Mouse (Mus musculus) granulocyte monocyte progenitor cell, adult 5-6 weeks (primary cell): Measurements from ENCODE around the gene Zfyve1. TPM values are rescaled to one million over a fixed set of nuclear protein-coding genes. Genes with fewer than 3 reads are reported as not detected.
"Not testable (repeated sequence)": the region's sequence is repeated elsewhere in the genome, so short reads cannot be mapped to it uniquely, and the experiment has no call there.

ENCODE experiments used
- ATAC-seq: replicated peaks from 2 replicates; pipeline ENCODE4 v1.8.0; 2016; ENCODE audit warnings: mild to moderate bottlenecking, moderate TSS enrichment, inconsistent platforms; ENCODE audit not compliant: poor library complexity, severe bottlenecking
- total RNA-seq, 2 experiments: library from RNA; stranded (forward) in 1 of 2; stranded (reverse) in 1 of 2; fragments of 200-712, 200-1000 nt in 1 of 2; fragments of >200 nt in 1 of 2; fragmentation: Nextera tagmentation in 1 of 2; gene quantifications; 2 replicates each; pipeline ENCODE4 v1.2.3; 2014 to 2017

Gene Zfyve1
- total RNA-seq (2014; fragmentation: Nextera tagmentation) (8.9 and 15.0 TPM in 2 replicates), total RNA-seq (2017) (9.4 and 12.2 TPM in 2 replicates)

DNA sequence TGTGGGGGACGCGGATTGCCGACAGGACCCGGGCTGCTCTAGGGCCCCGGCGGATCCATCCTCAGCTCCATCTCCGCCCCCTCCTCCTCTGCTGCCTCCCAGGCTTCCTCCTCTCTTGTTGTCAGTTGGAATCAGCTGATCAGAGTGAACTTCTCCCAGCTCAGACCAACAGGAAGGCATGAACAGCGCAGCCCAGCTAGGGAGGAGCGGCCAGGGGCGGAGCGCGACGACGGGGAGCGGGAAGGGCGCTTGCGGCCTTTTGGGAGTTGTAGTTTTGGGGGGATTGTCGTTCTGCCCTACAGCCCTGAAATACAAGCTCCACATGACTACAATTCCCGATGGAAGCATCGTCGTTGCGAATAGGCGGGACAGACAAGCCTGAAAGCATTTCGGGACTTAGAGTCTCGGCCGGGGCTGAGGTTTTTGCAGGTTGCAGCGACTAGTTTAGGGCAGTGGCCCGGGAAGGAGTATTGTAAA is at the start of gene Zfyve1:
Zfyve1 (minus strand) TSS at position 198 of the 477 bp plus-strand sequence.
- peak; percentile 97 for ATAC-seq

DNA sequence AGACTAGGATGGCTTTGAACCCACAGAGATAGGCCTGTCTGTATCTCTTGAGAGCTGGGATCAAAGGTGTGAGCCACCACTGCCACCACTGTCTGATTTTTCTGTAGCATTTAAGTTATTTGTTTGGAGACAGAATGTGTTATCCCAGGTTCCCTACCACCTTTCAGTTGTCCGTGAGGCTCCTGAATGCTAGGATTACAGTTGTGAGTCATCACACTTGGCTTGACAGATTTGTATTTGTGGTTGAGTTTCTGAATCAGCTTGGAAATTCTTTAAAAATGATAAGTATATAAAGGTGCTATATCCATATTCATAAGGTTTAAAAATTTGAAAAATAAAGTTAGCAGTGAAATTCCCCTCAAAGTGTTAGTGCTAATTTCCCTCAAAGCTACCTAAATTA is 46.1 kb upstream of the Zfyve1 start:
- ATAC-seq: no peak

DNA sequence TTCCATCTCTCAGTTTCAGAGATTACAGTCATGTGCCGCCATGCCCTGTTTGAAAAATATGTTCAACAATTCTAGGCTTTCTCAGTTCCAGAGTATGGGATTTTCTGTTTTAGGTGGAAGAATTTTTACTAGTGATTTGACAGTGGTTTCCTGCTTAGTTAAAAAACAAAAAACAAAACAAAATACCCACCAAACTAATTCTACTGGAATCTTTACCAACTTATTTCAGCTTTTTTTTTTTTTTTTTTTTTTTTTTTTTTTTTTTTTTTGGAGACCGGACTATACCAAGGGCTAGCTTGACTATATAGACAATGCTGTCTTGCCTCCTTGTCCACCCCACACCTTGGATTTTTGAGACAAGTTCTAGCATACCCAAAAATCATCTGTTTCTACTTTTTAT is 44.2 kb upstream of the Zfyve1 start:
- no peak for ATAC-seq

DNA sequence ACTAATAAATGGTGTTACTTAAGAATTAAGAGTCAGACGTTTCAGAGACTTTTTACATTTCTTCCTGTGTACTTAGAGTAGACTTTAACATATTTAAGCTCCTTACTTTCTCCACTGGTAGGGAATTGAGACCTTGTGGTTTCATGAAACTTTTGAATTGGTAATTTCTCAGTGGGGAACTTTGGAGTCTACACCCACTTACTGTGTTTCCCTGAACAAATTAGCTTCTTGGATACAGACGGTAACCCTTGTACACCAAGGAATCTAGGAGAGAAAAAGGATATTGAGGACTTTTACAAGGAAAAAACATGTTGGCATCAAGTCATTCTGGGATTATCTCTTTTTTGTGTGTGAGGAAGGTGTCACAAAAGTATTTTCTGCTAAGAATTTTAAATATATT is 36.8 kb upstream of the Zfyve1 start:
- ATAC-seq: no peak

- ATAC-seq: peak; percentile 13
These were observed 35.6 kb upstream of the Zfyve1 start for GRCm38 (mm10) chr12:83632680-83633025.

DNA sequence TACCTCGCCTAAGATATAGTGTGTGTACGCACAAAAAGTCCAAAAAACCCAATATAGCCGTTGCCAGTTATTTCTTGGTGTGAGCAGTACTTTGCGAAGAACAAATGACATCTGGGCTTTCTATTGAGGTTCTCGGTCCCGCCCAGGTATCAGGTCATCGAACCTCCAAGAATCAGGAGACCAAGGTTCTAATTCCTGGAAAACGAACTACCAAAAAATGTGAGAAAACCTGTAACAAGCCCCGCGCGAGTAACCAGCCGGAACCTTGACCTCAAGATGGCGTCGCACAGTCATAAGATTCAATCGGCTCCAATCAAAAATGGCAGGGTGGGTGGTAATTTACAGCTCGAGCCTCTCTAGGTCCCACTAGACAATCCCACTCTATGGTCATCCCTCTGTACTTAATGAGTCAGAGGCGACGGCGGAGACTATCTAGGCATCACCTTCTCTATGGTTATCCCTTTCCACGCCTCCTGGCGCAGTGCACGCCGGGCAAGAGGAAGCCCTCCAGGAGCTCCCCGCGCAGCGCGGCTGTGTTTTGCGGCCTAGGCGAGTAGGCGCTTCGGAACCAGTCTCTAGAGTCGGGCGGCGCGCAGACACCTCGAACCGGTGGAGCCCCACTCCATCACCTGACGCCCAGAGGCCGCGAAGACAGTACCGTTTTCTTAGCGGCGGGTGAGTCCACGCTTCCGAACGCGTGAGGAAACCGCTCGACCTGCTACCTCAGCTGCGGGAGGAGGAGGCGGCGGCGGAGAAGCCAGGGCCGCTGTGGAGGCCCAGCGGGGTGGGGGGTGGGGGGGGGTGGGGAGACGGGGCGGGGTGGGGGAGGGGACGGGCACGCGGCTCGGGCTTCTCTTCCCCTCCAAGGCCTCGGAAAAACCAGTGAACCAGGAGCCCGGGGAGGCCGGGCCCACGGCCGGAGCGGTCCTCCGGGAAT is 35.0 kb upstream of the Zfyve1 start:
- peak; percentile 99 for ATAC-seq

GRCm38 (mm10) chr12:83630936-83631335 is 33.9 kb upstream of the Zfyve1 start, which contains the start of gene Rbm25:
Rbm25 (plus strand) TSS chr12:83631236.
- not testable (repeated sequence) for ATAC-seq

- no peak for ATAC-seq
These were observed 27.3 kb upstream of the Zfyve1 start for GRCm38 (mm10) chr12:83624321-83624720.

DNA sequence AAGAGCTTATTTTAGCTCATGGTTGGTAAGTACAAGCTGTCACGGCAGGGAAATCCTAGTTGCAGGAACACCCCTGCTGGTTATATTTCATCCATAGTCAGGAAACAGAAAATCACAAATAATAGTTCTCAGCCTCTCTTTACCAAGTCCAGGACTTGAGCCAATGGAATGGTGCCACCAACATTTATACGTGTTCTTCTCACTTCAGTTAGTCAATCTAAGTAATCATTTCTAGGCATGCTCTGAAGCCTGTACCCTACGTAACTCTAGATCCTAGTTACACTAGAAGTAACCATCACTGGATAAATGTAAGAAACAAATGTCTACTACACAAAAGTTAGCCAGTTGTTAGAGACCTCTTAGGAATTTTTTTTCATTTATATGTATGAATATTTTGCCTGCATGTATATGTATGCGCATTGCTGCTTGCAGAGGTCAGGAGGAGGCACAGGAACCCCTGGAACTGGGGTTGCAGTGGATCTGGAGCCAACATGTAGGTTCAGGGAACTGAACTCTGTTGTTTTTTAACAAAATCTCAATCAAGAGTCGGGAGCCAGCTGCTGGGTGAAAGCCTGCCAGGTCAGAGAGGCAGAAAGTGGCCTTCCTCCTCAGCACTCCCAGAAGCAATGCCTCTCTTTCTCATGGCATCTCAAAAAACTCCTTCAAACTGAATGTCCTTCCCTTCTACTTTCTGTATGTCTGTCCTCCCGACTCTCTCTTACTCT is 25.2 kb upstream of the Zfyve1 start:
- ATAC-seq: no peak

GRCm38 (mm10) chr12:83620694-83621093 is 23.7 kb upstream of the Zfyve1 start:
- ATAC-seq: peak; percentile 27; the same call in 1 of the 2 replicates

DNA sequence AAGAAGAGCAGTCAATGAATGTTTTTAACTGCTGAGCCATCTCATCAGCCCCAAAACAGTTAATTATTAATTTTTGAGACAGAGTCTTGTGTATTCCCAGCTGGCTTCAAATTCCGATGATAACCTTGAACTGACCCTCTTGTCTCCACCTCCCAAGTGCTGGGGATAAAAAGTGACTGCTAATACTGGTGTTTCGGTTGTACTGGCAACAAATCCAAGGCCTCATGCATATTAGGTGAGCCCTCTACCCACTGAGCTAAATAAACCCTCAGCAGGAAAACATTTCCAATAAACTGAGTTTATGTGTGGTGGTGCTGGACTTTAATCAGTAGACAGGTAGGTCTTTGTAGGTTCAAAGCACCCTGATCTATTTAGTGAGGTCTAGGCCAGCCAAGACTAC is 22.0 kb upstream of the Zfyve1 start:
- no peak for ATAC-seq

DNA sequence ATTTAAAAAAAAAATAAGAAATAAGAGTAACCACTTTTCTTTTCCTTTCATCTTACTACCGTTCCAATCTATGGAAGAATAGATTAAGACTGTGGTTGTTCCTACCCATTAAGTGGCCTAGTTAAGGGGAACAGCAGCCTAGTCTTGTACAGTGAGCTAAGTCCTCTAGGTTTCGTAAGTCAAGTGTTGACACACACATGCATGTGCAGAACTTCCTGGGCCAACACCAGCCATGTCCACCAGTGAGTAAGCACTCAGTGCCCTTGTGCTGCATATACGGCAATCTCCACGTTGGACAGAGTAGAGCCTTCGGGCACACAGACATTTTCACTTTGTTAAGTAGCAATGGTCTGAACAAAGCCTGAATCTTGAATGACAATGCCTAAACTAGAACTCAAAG is 20.2 kb upstream of the Zfyve1 start:
- peak; percentile 96 for ATAC-seq

DNA sequence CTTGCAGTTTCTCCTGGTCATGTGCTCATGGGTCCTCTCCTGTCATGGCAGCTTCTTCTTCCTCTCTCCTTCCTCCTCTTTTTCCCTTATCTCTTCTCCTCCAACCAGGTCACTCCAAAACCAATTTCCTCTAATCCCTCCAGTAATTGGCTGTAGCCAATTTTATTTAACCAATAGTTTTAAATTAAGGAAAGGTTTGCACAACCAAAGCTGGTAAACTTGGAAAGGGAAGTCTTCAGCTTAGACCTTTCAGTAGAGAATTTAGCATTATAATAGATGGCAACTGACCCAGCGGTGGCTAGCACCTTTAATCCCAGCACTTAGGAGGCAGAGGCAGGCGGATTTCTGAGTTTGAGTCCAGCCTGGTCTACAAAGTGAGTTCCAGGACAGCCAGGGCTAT is 9.4 kb upstream of the Zfyve1 start:
- not testable (repeated sequence) for ATAC-seq

DNA sequence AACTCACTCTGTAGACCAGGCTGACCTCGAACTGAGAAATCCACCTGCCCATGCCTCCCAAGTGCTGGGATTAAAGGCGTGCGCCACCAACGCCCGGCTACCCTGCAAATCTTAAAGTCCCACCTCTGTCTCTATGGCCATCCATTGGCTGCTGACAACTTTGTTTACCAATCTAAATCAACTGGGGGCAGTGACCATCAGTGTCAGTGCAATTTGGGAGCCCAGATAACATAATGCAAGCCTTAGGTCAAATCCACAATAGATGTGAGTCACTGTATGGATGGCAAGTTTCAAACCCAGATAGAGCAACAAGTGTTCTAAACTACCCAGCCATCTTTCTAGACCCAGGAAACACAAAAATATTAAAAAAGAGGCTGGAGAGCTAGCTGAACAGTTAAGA is 5.3 kb upstream of the Zfyve1 start:
- ATAC-seq: no peak

- ATAC-seq: no peak
These were observed 859 bp upstream of the Zfyve1 start for GRCm38 (mm10) chr12:83597881-83598280.

DNA sequence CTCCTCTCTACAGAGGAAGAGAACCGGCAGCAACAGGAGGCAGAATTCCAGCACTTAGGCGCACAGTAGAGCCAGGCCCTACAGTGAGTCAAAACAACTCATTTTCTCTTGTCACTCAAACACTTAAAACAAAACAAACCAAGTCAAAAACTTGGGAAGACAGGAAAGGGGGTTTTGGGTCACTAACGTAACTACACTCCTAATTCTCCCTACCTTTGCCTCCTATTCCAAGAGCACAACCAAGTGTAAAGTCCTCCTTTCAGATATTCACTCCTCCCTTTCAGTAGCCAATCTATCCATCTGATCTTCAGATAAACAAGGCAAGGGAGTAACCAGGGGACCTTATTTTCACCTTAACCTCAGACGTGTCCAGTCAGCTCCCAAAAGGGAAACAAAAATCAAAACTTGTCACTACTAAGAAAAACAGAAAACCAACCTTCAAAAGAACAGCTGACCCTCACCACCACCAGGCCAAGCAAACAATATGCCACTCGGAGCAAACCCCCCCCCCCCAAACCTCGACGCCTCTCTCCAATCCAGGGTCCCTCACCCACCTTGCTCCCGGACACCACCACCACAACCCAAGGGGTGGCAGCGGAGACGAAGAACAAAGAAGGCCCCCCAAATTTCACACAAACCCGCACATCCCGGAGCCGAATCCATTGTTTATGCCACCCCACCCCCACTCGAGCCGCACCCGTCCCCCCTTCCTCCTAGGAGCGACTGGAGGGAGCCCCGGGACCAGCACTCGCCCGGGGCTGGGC is 649 bp downstream of the Zfyve1 start:
- ATAC-seq: no peak

DNA sequence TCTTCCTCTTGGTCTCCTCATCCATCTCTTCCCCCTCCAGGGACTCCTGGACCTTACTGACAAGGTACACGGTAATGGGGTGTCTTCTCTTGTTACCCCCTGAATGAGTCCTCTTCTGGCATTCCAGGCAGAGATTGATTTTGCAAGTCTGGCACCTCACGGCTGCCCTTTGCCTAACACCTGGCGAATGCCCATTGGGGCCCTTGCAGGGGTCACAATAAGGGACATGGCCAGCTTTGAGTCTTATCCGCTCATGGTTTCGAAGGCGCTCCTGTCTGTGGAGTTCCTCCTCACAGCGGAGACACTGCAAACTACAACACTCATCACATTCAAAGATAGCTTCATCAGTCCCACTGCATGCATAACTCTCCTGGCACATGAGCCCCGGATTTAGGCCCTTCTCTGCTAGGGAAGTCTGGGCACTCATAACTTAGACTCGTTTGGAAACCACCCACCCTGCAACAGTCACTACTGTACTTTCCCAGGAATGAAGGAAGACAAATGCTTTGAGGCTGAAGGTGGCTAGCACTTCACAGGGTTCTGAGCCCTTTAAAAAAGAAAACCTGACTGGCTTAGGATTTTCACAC is 2.5 kb downstream of the Zfyve1 start:
- no peak for ATAC-seq

- no peak for ATAC-seq
These were observed 5.1 kb downstream of the Zfyve1 start for GRCm38 (mm10) chr12:83591754-83592501.

- no peak for ATAC-seq
These were observed 10.4 kb downstream of the Zfyve1 start for GRCm38 (mm10) chr12:83586628-83587027.
